Mouse (Mus musculus): ENCODE measurements around the gene Cdc25b. TPM values are rescaled to one million over a fixed set of nuclear protein-coding genes. Genes with fewer than 3 reads are reported as not detected.
"Not testable (repeated sequence)": the region's sequence is repeated elsewhere in the genome, so short reads cannot be mapped to it uniquely, and the experiment has no call there.

The Cdc25b gene
- polyA plus RNA-seq, 1 experiment from 2014 or later: 23.9 TPM

DNA sequence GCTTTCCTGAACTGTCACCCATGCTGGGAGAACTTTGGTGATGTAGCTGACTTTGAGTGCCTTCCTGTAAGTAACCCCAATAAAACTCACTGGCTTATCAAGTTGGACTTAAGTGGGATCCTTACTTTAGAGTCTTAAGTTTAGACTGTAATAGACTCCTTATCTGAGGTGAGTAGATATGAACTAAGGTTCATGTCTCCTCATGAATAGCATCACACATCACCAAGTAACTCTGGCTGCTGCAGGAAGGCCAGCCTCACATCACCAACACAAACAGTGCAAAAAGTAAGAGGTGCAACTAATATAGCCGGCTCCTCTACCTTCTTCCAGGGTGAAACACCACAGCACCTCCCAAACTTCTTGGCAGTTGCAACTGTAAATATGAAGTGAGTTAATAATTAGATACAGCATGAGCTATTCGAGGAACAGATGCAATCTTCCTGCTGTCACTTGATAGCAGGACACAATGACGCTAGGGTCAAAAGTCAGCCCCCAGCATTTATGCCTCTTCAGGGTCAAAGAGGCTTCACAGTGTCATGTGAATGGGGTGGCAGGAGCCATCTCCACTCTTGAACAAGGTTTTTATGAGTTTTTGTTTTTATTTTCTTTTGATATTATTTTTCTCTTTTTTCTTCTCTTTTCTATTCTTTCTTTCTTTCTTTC, 35.2 kb downstream of the Cdc25b start:
- Histone ChIP-seq H3K4me2 (no peak overlapping the region), H3K27ac (no peak overlapping the region), H3K4me3 (no peak overlapping the region), H3K9me3 (no peaks in the 10 kb centered on the region), H3K9ac (no peak overlapping the region), H3K4me1 (no peaks in the 10 kb centered on the region), H3K27me3 (replicated peaks) (no peaks in the 10 kb centered on the region), H3K36me3 (replicated peaks) (no peaks in the 10 kb centered on the region)
- 84% methylated on average over 3 of the region's 3 CpGs for WGBS
- ATAC-seq (replicated peaks): no peak

DNA sequence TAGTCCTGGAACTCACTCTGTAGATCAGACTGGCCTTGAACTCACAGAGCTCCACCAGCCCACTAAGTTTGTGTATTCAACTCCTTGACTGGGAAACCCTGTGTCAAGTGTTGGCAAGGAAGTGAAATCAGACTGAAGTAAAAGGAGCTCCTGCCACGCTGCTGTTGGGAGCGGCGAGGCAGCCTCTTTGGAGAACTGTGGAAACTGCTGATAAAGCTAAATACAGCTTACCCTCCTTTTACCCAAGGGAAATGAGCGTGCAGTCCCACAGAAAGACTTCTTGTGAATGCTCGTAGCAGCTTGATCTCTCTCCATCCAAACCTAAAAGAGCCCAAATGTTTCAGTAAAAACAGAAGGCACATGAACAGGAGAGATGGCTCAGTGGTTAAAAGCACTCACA, 35.8 kb downstream of the Cdc25b start:
- Histone ChIP-seq H3K9ac (no peak overlapping the region), H3K36me3 (replicated peaks) (no peaks in the 10 kb centered on the region), H3K9me3 (no peaks in the 10 kb centered on the region), H3K4me2 (no peak overlapping the region), H3K27ac (no peak overlapping the region), H3K4me1 (no peaks in the 10 kb centered on the region), H3K27me3 (replicated peaks) (no peaks in the 10 kb centered on the region), H3K4me3 (no peak overlapping the region)
- WGBS: 57% methylated on average over 5 of the region's 5 CpGs
- ATAC-seq (replicated peaks): no peak

DNA sequence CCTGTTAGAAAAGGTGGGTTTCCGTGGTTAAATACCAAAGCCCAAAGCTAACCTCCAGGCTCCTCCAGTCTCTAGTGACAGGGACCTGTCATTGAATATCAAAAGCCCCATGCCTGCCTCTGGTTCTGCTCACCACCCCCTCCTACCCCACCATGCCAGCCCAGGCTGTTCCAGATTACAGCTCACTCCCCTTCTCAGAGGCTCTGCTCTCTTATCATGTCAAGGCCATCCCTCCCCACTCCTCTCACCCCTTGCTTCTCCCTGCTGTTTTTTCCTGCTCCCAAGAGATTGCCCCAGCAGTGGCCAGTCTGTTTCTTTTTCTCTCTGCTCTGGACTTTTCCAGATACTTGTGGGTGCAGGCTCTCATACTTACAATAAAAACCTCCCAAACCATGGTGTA, 36.8 kb downstream of the Cdc25b start:
- Histone ChIP-seq H3K36me3 (replicated peaks) (no peaks in the 10 kb centered on the region), H3K9me3 (no peaks in the 10 kb centered on the region), H3K27ac (no peak overlapping the region), H3K4me2 (no peak overlapping the region), H3K4me3 (no peak overlapping the region), H3K4me1 (no peaks in the 10 kb centered on the region), H3K27me3 (replicated peaks) (no peaks in the 10 kb centered on the region), H3K9ac (no peak overlapping the region)
- 76% methylated on average over 1 of the region's 1 CpGs for WGBS
- no peak for ATAC-seq (replicated peaks)

DNA sequence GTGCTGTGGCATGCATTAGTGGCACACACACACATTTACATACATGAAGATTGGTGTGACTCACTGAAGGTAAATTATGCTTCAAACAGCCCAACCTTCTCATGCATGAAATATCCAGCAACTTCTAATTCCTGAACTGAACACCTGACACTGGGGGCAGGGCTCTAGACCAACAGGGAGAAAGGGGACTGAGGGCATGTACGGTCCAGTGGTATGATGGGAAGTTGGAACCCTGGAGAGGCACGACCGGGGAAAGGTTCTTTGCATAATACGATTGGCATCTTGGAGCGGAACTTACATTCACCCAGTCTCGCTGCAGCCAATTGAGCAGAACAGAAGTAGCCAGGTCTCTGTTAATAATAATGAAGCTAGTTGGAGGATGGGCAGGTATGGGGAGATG, 38.4 kb downstream of the Cdc25b start:
- Histone ChIP-seq H3K9ac (no peak overlapping the region), H3K27me3 (replicated peaks) (no peaks in the 10 kb centered on the region), H3K4me2 (no peak overlapping the region), H3K4me1 (no peaks in the 10 kb centered on the region), H3K36me3 (replicated peaks) (no peaks in the 10 kb centered on the region), H3K27ac (no peak overlapping the region), H3K9me3 (no peaks in the 10 kb centered on the region), H3K4me3 (no peak overlapping the region)
- ATAC-seq (replicated peaks): no peak
- WGBS: 76% methylated on average over 6 of the region's 6 CpGs

DNA sequence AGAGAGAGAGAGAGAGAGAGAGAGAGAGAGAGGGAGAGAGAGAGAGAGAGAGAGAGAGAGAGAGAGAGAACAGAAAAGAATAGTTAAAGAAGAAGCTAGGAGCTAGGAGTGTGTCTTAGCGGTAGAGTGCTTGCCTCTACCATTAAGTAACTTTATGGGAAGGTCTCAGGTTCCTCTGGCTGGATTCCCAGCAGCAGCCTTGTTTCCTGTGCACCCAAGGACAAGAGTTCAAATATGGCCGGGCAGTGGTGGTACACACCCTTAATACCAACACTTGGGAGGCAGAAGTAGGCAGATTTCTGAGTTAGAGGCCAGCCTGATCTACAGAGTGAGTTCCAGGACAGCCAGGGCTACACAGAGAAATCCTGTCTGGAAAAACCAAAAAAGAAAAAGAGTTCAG, 39.9 kb downstream of the Cdc25b start:
- H3K27me3 ChIP-seq (replicated peaks); ATAC-seq (replicated peaks): not testable (repeated sequence)
- WGBS: 92% methylated on average over 2 of the region's 2 CpGs

DNA sequence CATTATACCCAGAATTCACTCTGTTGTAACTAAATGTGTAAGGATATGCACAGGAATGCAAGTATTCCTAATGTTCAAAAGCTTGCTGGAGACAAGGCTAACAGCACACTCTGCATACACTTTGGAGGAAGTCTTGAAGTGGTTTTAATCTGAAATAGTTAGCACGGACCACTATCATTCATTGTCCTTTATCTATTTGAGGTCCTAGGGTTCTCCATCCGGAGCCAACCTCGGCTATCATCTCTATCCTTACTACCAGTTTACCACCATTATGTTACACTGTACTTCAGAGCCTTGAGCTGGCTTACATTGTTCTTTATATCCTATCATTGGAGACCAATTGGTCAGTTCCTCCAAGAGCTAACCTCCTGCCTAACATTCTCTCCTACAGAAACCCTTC, 40.5 kb downstream of the Cdc25b start:
- Histone ChIP-seq H3K9me3 (no peaks in the 10 kb centered on the region), H3K4me3 (no peak overlapping the region), H3K27me3 (replicated peaks) (no peaks in the 10 kb centered on the region), H3K4me1 (no peaks in the 10 kb centered on the region), H3K9ac (no peak overlapping the region), H3K4me2 (no peak overlapping the region), H3K36me3 (replicated peaks) (no peaks in the 10 kb centered on the region), H3K27ac (no peak overlapping the region)
- WGBS: 92% methylated on average over 3 of the region's 3 CpGs
- ATAC-seq (replicated peaks): no peak

More for the DNA sequence above, 39.9 kb downstream of the Cdc25b start:
- not testable (repeated sequence) for H3K4me2 ChIP-seq; H3K9me3 ChIP-seq; H3K27ac ChIP-seq; H3K36me3 ChIP-seq (replicated peaks); H3K4me3 ChIP-seq; H3K9ac ChIP-seq; H3K4me1 ChIP-seq

DNA sequence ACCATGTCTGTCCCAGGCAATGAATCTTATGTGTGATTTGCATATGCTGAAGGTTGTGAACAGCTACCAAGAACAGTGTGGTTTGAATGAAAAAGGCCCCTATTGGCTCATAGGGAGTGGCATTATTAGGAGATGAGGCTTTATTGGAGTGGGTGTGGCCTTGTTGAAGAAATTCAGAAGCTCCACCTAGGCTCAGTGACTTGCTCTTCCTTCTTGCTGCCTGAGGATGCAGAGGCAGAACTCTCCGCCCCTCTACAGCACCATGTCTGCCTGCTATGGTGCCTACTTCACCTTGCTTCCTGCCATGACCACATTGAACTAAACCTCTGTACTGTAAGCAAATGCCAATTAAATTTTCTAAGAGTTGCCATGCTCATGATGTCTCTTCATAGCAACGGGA, 45.8 kb downstream of the Cdc25b start:
- Histone ChIP-seq H3K27ac (no peak overlapping the region), H3K27me3 (replicated peaks) (no peaks in the 10 kb centered on the region), H3K4me3 (no peak overlapping the region), H3K9ac (no peak overlapping the region), H3K9me3 (no peaks in the 10 kb centered on the region), H3K4me1 (peaks cover 10% of the 10 kb centered on the region), H3K4me2 (no peak overlapping the region), H3K36me3 (replicated peaks) (no peaks in the 10 kb centered on the region)
- 88% methylated on average over 2 of the region's 2 CpGs for WGBS
- ATAC-seq (replicated peaks): no peak

DNA sequence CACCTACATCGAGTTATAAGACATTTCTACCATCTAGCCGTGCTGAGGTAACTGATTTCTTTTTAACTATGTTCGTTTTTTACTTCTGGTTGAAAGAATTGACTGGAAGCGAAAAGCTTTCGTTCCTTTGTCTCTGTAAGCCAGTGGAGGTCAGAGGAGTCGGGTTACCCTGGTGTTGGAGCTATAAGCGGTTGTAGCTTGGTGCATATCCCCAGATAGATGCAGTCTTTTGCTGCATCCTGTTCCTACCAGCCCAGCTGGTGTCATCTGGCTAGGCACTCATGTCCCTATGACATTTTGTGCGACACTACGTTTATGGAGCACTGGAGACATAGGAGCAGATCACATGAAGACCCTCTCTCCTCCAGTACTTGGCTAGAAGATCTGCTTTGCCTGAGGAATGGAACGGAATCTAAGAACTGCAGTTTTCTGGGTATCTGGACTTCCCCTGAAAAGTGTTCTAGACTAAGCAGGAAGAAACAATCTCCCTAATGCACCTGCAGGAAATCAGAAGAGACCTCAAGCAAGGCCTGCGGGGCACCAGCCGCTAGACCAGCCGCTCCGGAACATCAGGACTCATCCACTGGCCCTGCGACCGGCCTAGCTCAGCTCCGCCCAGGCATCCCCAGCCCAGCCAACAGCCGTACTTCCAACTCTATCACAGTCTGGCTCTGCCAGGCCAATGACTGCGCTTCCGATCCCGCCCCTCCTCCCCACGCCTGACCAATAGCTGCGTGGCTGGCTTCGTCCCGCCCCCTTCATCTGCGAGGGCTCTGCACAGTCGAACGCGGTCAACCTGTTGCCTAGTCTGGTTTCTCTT, 46.8 kb downstream of the Cdc25b start, which contains the start of gene Mavs:
TSS of gene Mavs (plus strand) at position 757 of the 820 bp plus-strand sequence.
- no peaks in the 10 kb centered on the region for H3K9me3 ChIP-seq
- peak within 1 kb of the TSS; percentile 49 for H3K4me3 ChIP-seq
- peak within 1 kb of the TSS; percentile 95 for H3K4me2 ChIP-seq
- no peaks in the 10 kb centered on the region for H3K36me3 ChIP-seq (replicated peaks)
- H3K9ac ChIP-seq: peak within 1 kb of the TSS; percentile 47
- no peaks in the 10 kb centered on the region for H3K27me3 ChIP-seq (replicated peaks)
- peaks cover 10% of the 10 kb centered on the region for H3K4me1 ChIP-seq
- H3K27ac ChIP-seq: peak within 1 kb of the TSS; percentile 15; the same call in 1 of the 2 replicates
- WGBS: 8% methylated on average over 29 of the region's 29 CpGs
- peak; percentile 100 for ATAC-seq (replicated peaks)

DNA sequence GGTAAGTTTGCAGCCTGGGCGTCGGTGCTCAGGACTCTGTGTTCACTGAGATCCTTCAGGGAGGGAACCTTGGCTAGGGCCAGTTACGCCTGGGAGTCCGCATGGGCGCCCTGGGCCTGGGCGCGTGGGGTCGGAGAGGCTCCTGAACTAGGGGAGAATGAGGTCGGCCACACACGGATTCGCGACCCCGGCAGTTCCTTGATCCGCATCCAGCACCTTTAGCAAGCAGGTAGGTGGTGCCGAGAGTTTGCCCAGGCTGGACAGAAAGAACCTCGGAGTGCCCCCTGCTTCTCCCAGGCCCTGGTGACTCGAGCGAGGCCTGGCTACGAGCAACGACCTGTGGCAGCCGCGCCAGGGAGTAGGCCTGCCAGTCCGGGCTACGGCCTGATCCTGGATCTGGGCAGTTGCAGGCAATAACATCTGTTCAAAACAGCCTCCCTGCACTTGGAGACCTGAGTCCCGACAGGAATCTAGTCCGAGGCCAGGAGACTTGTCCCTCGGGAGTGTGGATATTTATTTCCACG, 47.4 kb downstream of the Cdc25b start:
- WGBS: 10% methylated on average over 28 of the region's 28 CpGs
- Histone ChIP-seq H3K9ac (peak overlapping the region; percentile 47), H3K27me3 (replicated peaks) (no peaks in the 10 kb centered on the region), H3K9me3 (no peaks in the 10 kb centered on the region), H3K4me2 (peak overlapping the region; percentile 95), H3K4me3 (peak overlapping the region; percentile 49), H3K36me3 (replicated peaks) (no peaks in the 10 kb centered on the region), H3K4me1 (peaks cover 10% of the 10 kb centered on the region), H3K27ac (0 out of 2 replicates have a peak overlapping the region, but pooled peaks have one; percentile 15)
- ATAC-seq (replicated peaks): peak; percentile 45

DNA sequence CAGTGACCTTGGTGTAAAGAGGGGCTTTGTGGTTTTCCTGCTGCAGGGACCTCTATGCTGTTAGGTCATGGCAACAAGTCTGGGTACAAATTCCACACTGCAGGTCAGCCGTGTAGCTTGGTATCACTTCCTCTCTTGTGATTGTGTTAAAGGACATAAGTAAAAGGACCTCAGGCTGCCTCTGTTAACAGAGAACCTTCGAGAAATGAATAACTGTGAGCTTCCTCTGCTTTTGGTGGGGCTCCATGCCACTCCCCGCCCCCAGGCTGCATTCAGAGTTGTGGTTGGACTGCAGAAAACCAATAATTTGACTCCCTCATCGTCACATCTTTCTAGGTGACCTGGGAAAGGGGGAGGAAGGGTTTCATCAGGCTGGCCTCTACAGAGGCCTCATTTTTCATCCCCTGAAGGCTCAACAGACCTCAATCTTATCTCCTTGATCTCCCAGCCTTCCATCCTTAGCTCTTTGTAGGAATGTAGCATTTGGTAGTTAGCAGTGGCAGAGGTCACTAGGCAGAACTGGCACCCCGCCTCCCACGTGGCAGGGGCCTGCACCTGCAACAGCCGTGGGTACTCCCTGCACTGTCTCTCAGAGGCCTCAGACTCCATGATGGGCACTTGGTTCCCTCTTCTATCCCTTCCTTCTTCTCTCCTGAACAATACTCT, 48.4 kb downstream of the Cdc25b start:
- no peak for ATAC-seq (replicated peaks)
- WGBS: 86% methylated on average over 7 of the region's 7 CpGs
- 0 out of 2 replicates have a peak overlapping the region, but pooled peaks have one; percentile 95 for H3K4me2 ChIP-seq

DNA sequence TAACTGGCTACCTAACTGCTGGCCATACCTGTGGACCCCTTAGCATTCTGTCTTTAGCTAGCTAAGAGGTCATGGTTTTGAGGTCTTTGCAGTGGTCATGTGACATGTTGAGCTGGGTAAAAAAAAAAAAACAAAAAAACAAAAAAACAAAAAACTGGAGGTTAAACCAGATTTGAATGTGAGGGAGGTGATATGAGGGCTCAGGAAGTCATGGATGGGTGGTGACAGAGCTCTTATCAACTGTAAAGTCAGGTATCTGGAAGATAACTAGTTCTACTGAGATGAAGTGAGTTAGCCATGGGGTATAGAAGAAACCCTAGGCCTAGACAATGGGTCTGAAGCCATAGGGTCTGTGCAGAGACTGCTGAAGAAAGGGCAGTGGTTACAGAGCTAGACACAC, 55.4 kb downstream of the Cdc25b start:
- H3K4me1 ChIP-seq: no peaks in the 10 kb centered on the region
- no peaks in the 10 kb centered on the region for H3K27me3 ChIP-seq (replicated peaks)
- 0 out of 2 replicates have a peak, but pooled peaks cover 5% of the 10 kb centered on the region for H3K36me3 ChIP-seq (replicated peaks)
- no peaks in the 10 kb centered on the region for H3K9me3 ChIP-seq
- no peak overlapping the region for H3K27ac ChIP-seq
- ATAC-seq (replicated peaks): no peak
- no peak overlapping the region for H3K4me2 ChIP-seq
- H3K9ac ChIP-seq: no peak overlapping the region
- no peak overlapping the region for H3K4me3 ChIP-seq

More for the DNA sequence above, 48.4 kb downstream of the Cdc25b start:
- no peak overlapping the region for H3K9ac ChIP-seq
- no peaks in the 10 kb centered on the region for H3K9me3 ChIP-seq
- H3K4me3 ChIP-seq: no peak overlapping the region
- no peaks in the 10 kb centered on the region for H3K36me3 ChIP-seq (replicated peaks)
- no peaks in the 10 kb centered on the region for H3K27me3 ChIP-seq (replicated peaks)
- peaks cover 10% of the 10 kb centered on the region for H3K4me1 ChIP-seq
- no peak overlapping the region for H3K27ac ChIP-seq

DNA sequence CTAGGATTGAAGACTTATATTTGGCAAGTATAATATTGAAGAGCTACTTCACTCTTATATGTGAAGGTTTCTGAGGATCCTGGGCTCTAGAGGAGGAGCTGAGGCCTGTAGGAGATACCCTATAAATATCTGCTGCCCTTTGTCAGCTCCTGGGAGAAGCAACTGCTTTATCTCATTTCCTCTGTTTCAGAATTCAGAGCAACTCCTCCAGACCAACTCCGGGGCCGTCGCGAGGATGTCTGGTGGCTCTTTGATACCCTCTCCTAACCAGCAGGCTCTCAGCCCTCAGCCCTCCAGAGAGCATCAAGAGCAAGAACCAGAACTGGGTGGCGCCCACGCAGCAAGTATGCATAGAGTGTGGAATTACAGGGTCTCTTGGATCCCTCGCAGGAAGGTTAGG, 56.2 kb downstream of the Cdc25b start:
- 92% methylated on average over 7 of the region's 7 CpGs for WGBS
- Histone ChIP-seq H3K36me3 (replicated peaks) (0 out of 2 replicates have a peak, but pooled peaks cover 5% of the 10 kb centered on the region), H3K4me3 (no peak overlapping the region), H3K9ac (no peak overlapping the region), H3K4me2 (no peak overlapping the region), H3K27ac (no peak overlapping the region), H3K4me1 (no peaks in the 10 kb centered on the region), H3K9me3 (no peaks in the 10 kb centered on the region), H3K27me3 (replicated peaks) (no peaks in the 10 kb centered on the region)
- no peak for ATAC-seq (replicated peaks)

Measured in midbrain, embryonic 15.5 days (tissue).